Mouse (Mus musculus) c-Kit-positive CD71-positive TER-119-negative erythroid progenitor cells, embryonic 14.5 days (primary cell): Measurements from ENCODE around the gene Tmprss11a.

Experiments used
- DNase-seq: peaks from one replicate; pipeline ENCODE4 v3.0.0-alpha.2; 2013; ENCODE audit warnings: low read depth

Gene Tmprss11a

DNA sequence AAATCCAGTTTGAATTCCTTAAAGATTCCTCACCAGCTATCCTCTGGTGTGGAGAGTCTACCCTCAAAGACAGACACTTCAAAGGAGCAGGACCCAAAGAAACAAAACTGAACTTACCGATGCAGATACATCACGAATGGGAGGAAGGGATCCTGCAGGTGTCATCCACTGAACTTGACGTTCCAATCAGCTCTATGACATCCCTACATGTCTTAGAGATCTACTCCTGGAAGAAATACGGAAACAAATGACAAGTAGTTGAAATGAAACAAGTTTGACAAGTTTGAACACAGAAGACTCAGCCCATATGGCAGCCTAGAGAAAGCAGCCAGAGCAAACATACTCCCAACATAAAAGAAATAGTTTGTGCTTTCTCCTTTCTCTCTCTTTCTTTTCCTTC is at the start of gene Tmprss11a:
TSS of gene Tmprss11a (minus strand) at position 101 of the 400 bp plus-strand sequence.
- no peak for DNase-seq

GRCm38 (mm10) chr5:86518500-86518899 is 49.7 kb upstream of the Tmprss11a start, which contains the start of gene Tmprss11g:
Gene Tmprss11g, minus strand, starts transcription at chr5:86518600.
- DNase-seq, result no peak

- no peak for DNase-seq
These were observed 42.7 kb upstream of the Tmprss11a start for GRCm38 (mm10) chr5:86511538-86511937.

DNA sequence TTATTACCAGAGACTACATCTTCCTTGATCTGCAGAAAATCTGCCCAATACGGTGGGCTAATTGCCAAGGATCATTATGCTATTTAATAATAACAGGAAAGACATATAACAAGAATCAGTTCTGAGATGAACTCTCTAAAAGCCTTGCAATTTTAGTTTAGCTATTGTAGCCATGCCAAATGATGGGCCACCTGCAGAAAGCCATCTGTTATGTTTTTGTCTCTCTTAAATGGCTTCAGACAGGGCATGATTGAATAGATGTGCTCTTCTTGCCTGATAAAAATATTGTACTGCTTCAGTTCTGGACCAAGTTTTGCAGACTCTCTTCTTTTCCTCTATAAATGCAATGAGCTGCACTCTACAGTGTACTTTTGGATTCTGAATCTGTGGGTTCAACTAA is 24.7 kb upstream of the Tmprss11a start:
- no peak for DNase-seq

DNA sequence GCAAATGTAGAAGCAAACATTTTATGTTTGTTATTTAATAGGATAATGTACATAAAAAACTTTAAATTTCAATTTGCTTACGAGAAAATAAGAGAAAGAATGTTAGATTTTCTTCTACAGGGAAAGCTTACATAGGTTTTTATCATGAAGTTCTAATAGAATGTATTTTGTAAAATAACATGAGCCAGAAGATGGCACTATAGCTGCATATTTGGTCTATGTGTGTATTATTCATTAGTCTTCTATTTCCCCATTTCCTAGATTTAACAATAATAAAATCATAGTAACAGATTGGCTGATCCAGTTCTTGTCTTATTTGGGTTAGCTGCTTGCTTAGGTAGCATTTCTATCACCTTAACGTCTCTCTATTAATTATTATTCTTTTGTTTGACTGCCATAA is 13.8 kb upstream of the Tmprss11a start:
- DNase-seq, result no peak

DNA sequence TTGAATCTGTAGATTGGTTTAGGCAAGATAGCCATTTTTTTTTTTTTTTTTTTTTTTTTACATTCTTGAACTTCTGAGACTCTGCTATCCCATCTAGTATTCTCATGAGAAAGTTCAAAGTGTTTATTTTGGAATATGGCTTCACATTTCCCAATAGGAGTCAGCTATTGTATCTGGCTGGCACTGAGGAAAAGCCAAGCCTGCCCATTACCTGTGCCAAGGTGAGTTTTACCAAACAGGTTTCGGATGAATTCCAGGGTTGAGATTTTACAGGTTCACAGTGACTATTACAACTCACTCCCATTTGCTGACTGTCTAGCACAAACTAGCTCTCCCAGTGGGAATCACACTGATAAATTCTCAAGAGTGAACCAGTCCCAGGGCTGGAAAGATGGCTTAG is 13.2 kb upstream of the Tmprss11a start:
- DNase-seq, result no peak

GRCm38 (mm10) chr5:86473859-86474258 is 5.1 kb upstream of the Tmprss11a start:
- no peak for DNase-seq

- no peak for DNase-seq
These were observed 29.5 kb downstream of the Tmprss11a start for GRCm38 (mm10) chr5:86439306-86439705.

GRCm38 (mm10) chr5:86438548-86438947 is 30.2 kb downstream of the Tmprss11a start:
- no peak for DNase-seq

GRCm38 (mm10) chr5:86432697-86433096 is 36.1 kb downstream of the Tmprss11a start:
- DNase-seq, result peak; percentile 1

DNA sequence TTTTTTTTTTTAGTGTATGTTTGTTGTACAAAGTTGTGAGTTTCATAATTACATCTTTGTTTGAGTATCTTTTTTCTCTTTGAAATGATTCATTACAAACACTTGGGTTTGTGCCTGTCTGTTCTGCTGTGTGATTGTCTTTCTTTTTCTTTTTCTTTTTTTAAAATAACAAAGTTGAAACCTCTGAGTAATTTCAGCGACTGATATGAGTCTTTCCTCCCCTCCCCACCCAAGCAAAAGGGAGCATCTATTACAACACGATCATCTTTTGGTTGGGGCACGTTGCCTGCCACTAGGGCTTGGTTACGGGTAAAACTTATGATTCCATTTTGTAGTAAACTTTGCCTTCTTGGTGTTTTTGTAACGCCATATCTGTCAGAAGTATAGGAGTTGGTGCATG is 37.7 kb downstream of the Tmprss11a start:
- DNase-seq, result no peak

DNA sequence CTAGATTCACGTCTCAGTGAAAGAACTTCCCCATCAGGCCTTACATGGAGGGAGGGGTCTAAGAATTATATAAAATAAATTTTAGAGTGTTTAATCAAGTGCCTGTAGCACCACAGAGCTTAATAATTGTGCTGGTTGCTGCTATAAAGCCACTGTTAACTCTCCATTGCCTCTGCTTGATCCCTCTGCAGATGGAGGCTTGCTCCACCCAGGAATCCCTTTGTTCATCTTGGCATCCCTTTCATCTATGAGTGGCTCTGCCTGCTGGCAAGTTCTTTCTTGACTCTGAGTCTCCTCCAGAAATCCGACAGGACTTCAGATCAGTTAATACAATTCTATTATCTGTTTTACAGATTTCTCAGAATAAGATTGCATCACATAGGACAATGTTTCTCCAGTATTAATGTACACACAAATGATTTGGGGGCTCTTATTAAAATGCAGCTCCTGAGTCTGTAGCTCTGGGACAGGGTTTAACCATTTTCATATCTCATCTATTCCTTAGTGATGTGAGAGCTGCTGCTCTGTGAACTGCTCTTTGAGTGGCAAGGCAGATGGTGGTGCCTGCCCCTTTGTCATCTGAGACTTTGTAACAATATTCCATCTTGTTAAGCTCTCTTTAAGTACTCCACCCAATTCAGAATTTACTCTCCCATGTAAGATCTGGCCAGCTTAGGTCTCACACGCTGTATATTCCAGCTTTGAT is 47.3 kb downstream of the Tmprss11a start:
- DNase-seq, result no peak

GRCm38 (mm10) chr5:86419494-86419893 is 49.3 kb downstream of the Tmprss11a start:
- DNase-seq, result no peak

DNA sequence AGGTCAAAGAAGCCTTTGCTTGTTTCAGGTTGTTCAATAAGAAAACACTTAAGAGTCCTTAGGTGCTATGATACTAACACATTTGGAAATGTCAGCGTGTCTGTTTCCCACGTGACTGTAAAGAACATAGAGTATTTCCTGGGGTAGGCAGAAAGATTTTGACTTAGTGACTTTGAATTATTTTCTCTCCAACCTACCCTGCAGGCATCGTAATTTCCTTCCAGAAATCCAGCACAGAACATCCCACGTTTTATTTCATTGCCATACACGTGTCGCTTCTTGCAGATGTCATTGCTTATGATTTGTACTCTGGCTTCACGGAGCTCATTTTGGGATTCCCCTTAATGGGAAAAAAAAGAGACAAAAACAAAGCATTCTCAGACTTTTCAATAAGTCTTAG is 54.5 kb downstream of the Tmprss11a start:
- DNase-seq, result no peak

GRCm38 (mm10) chr5:86410815-86411214 is 58.0 kb downstream of the Tmprss11a start:
- peak; percentile 1 for DNase-seq

DNA sequence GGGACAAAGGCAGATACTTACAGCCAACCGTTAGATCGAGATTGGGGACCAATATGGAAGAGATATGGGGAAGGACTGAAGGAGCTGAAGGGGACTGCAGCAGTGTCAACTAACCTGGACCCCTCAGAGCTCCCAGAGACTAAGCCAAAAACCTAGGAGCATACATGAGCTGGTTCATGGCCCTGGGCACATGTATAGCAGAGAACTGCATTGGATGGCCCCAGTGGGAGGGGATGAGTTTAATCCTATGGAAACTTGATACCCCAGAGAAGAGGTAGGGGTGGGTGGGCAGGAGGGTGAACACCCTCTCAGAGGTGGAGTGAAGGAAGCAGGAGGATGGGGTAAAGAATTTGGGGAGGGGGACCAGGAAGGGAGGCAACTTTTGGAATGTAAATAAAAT is 60.8 kb downstream of the Tmprss11a start:
- DNase-seq, result no peak

- DNase-seq, result no peak
These were observed 61.6 kb downstream of the Tmprss11a start for GRCm38 (mm10) chr5:86407191-86407590.

DNA sequence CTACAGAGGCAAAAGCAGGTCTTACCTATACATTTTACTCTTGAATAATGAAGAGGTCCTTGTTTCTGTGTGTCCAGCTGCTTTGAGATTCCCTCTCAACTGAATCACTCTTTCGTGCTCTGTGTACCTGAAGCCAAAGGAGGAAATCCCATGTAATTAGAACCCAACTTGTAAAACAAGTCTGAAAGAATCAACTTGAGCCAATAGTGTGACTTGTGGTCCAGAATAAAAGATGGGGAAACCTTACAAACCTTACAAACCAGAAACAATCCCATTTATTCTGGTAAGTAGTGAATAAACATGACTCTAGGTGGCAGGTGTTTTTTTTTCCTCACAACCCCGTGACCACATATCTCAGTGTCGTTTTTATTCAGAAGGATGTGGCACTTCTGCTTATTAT is 95.5 kb downstream of the Tmprss11a start, which contains the start of gene Tmprss11d:
TSS of gene Tmprss11d (minus strand) at position 101 of the 400 bp plus-strand sequence.
- DNase-seq, result no peak
